Mouse (Mus musculus) cerebellum, adult 9-10 months (tissue): Measurements from ENCODE around the gene Cux1.
A peak's percentile ranks its signal among the peaks of the same experiment; 100 is the strongest.
"Not testable (repeated sequence)": the region's sequence is repeated elsewhere in the genome, so short reads cannot be mapped to it uniquely, and the experiment has no call there.

Experiments
- DNase-seq: peaks from one replicate; pipeline ENCODE4 v3.0.0; 2022

Cux1 gene

DNA sequence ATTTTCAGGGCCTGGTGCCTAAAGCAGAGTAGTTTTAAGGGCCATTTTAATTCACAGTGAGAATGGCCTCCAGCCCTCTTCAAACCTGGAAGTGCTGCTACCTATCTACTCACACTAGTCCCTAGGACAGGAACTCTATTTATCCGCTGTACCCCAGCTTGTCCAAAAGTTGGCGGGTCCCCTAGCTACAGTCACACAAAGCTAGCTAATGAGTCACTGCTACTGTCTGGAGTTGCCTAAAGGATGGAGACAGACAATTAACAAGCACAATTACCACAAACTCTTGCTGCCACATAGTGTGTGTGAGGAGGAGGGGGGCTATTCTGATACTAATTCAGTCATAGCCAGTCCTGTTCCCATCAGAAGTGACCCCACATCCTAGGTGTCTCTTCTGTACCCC is 68.0 kb downstream of the Cux1 start:
- no peak for DNase-seq

- DNase-seq, result no peak
Observed at GRCm38 (mm10) chr5:136498741-136499140, 68.5 kb downstream of the Cux1 start.

GRCm38 (mm10) chr5:136497301-136497700 is 70.0 kb downstream of the Cux1 start:
- no peak for DNase-seq

GRCm38 (mm10) chr5:136495581-136495980 is 71.7 kb downstream of the Cux1 start:
- no peak for DNase-seq

GRCm38 (mm10) chr5:136494927-136495326 is 72.4 kb downstream of the Cux1 start:
- DNase-seq, result no peak

- no peak for DNase-seq
Observed at GRCm38 (mm10) chr5:136494288-136494687, 73.0 kb downstream of the Cux1 start.

DNA sequence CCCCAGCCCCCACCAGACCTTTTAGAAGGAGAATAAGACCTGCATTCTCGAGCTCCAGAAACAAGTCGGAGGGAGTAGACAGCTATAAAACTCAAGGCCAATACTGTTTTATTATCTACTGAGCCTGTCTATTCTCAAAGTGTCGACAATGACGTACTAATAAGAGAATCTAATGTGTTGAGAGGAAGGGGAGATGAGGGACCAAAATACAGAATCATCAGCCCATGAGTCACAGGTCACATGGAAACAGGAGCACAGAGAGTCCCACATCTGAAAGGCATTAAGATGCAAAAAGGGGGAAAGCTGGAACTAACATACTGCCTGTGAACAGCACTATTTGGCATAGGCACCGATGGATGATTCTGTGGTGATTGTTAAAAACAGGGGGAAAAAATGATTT is 77.8 kb downstream of the Cux1 start:
- DNase-seq, result no peak

- DNase-seq, result peak; percentile 91
Observed at GRCm38 (mm10) chr5:136488721-136489120, 78.6 kb downstream of the Cux1 start.

DNA sequence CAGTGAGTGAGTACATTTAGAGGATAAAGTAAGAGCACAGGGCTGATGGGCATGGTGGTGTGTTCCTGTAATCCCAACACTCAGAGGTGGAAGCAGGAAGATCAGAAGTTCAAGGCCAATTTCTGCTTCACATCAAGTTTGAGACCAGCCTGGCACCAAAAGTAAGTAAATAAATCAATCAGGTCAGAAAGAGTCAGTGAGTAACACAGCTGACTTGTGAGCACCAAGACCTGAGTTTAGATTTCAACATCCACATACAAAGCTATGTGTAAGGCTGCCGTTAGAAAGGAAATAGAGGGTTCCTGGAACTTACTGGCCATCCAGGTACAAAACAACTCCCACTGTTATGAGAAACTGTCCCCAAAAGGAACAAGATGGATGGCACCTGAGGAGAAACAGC is 79.1 kb downstream of the Cux1 start:
- no peak for DNase-seq

GRCm38 (mm10) chr5:136487397-136488093 is 79.7 kb downstream of the Cux1 start:
- DNase-seq, result peak; percentile 62

DNA sequence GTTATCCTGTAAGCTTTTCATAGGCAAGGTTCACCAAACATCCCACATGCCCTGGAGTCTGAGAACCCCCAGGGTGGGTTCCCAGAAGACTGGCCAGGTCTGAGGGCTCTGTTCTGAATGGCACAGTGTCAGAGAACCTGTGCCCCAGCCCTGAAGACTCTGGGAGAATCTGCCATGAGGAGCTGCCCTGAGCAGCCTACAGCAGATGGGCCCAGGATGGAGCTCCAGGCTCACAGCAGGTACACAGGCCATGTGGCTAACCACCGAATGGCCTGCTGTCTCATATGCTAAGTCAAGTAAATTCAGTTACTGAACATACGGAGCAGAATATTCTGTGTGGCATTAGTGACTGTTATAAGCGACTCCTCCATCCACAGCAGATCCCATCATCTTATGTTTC is 80.9 kb downstream of the Cux1 start:
- peak; percentile 97 for DNase-seq

- DNase-seq, result no peak
Observed at GRCm38 (mm10) chr5:136485397-136485796, 81.9 kb downstream of the Cux1 start.

- DNase-seq, result peak; percentile 82
Observed at GRCm38 (mm10) chr5:136482434-136482833, 84.9 kb downstream of the Cux1 start.

DNA sequence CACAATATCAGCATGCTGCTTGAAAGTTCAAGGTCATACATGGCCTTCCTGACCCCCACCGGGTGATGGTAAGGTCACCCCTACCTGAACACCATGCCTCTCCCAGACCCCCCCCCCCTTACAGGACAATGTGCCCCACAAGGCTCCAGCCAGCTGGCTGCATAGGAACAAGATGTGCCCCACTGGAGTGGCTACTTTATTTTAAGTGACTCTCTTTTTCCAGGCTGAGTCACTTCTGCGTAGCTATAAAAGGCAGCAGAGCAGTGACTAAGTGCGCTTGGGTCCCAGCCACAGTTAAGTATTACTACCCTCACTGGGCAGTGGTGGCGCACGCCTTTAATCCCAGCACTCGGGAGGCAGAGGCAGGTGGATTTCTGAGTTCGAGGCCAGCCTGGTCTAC is 86.7 kb downstream of the Cux1 start:
- DNase-seq, result no peak

DNA sequence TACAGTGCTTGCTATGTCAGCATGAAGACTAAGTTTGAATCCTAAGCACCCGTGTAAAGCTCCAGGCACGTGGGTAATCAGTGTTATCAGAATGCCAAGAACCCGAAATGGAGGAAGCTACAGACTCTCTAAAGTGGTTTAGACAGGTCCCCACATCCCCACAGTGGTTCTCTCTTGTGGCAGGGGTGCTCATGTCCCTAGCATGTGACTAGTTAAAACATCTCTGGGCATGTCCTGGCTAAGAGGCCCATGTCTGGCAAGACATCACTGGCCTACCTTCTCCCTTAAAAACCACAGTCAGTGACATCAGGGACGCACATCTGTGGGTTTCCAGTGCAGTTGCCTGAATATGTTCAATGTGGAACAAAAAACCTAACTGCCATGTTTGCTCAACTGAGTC is 87.5 kb downstream of the Cux1 start:
- no peak for DNase-seq

DNA sequence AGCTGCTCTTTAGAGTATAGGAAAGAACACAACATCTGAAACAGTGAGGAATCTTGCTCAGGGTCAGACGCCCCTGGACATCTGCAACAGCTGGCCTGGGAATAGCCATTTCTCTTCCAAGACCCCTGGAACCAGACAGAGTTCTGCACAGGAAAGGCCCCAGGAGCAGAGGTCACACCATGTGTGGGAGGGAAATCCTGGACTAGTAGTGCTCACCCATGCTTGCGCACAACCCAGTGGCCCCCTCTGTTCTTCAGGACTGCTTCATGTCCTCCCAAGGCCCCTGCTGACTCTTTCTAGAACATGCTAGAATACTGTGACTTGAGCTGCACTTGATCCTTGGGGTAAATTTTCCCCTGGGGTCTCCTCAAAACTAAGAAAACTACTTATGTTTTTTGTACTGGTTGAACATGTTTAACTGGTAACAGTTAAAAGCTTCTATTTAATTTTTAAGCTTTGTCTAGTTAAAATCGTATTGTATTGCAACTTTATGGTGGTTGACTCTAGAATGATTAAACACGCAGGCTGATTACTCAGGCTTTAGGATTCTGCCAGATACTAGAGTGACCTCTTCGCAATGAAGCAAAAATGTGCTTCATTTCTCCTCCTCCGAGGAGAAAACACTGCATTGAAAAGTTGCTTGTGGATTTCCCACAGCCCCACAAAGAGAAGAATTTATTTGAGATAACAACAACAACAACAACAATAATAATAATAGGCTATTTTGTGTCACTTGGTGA is 88.1 kb downstream of the Cux1 start:
- no peak for DNase-seq

- DNase-seq, result peak; percentile 46
Observed at GRCm38 (mm10) chr5:136476272-136476671, 91.0 kb downstream of the Cux1 start.

DNA sequence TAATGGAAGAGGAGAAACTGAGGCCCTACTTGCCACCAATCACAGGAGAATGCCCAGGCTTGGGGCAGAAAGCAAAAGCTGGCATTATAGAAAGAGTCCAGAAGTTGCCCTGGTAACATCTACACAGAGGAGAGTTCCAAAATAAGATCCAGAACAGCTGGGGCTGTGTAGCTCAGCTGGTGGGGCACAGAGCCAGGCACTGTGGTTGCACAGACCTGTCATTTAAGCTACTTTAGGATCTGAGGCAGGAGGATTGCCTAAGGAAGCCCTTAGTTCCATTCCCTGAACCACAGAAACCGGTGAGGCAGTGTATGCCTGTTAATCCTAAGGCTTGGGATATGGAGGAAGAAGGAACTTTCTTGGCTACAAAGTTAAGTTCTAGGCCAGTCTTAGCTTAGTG is 92.1 kb downstream of the Cux1 start:
- DNase-seq, result no peak

GRCm38 (mm10) chr5:136474086-136474485 is 93.2 kb downstream of the Cux1 start:
- no peak for DNase-seq

DNA sequence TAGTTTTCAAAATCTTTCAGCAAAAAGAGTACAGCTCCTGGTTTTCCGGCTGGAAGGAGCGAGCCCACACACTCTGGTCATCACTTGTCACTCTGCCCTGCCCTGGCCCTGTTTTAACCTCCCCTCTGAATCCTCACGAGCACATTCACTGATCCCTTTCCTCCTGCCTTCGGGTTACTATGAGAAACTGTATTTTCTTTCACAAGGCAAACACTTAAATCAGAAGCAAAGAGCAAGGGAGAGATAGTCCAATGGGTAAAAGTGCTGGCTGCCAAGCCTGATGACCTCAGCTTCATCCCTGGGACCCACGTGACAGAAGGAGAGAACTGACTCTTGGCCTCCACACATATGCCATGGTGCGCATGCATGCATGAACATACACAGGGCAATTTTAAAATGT is 94.0 kb downstream of the Cux1 start:
- DNase-seq, result peak; percentile 53

GRCm38 (mm10) chr5:136472846-136473245 is 94.4 kb downstream of the Cux1 start:
- DNase-seq, result no peak

GRCm38 (mm10) chr5:136470985-136471735 is 96.1 kb downstream of the Cux1 start:
- not testable (repeated sequence) for DNase-seq

DNA sequence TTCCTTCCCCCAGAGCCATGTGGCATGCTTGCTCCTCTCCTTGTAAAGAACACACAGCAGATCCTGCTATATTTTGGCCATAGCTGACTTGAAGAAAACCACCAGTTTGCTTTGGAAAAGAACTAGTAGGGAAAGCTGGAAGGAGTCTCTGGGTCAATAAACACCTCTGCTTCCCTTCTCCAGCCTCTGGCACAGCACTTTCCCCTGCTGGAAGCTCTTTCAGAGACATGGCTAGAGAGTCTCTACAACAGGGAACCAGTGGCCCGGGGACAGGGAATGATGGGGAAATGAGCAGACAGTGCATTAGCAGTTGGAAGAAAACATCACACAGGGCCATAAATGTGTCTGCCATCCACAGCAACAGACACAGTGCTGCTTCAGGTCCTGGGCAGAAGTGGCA is 98.0 kb downstream of the Cux1 start:
- DNase-seq, result no peak
